Mouse (Mus musculus) spleen, postnatal 14 days (tissue): ENCODE measurements around the gene Ttc30a2.
A peak's percentile ranks its signal among the peaks of the same experiment; 100 is the strongest.
"Not testable (repeated sequence)": the region's sequence is repeated elsewhere in the genome, so short reads cannot be mapped to it uniquely, and the experiment has no call there.

Experiments used
- DNase-seq, 2 experiments: peaks; one replicate each; pipeline ENCODE4 v3.0.0; 2021 to 2022; ENCODE audit warnings: low spot score in 2 of 2

The Ttc30a2 gene

GRCm38 (mm10) chr2:75981440-75982081 lies 3.6 kb upstream of the Ttc30a2 start, which contains the start of gene Ttc30a1:
TSS of gene Ttc30a1 (minus strand) at chr2:75981967.
- peak; percentile 15 to 40 for DNase-seq

DNA sequence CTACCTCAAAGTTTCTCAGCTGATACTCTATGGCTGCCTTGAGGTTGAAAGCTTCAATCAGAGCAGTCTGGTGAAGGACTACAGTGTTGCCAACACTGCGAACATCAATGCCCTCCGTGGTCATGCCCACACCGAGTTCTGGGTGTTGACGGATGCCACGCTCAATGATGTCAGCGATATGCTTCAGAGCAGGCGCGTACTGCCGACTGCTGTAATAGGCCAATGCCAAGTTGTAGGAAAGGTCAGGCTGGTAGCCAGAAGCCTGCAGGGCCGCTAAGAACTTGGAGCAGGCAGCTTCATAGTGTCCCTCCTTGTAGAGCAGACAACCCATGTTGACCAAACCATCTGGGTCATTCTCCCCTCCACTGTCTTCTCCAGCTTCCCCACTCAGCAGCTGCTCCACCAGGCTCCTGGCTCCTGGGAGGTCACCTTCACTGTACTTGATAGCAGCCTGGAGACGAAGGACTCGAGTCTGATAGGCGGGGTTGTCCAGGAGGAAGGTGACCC lies 3.0 kb upstream of the Ttc30a2 start:
- DNase-seq: not testable (repeated sequence)

DNA sequence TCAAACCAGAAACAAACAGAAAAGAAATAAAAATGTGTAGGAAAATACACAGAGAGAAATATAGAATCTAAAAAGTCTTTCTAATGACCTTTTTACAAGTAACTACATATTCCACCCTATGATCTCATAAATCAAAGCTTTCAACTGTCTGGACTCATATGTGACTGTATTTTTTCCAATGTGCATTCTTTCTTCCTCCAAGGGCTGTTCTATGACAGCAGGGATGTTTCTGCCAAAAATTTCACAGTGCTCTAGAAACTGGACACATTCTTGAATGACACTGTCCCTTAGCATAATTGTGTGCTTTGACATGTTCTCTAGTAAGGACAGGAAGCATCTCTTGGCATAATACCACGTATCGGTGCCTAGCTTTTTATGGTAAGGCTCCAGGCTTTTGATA lies 1.9 kb downstream of the Ttc30a2 start:
- DNase-seq: not testable (repeated sequence)

- DNase-seq: no peak
Measured at GRCm38 (mm10) chr2:75974131-75974530, 3.8 kb downstream of the Ttc30a2 start.

DNA sequence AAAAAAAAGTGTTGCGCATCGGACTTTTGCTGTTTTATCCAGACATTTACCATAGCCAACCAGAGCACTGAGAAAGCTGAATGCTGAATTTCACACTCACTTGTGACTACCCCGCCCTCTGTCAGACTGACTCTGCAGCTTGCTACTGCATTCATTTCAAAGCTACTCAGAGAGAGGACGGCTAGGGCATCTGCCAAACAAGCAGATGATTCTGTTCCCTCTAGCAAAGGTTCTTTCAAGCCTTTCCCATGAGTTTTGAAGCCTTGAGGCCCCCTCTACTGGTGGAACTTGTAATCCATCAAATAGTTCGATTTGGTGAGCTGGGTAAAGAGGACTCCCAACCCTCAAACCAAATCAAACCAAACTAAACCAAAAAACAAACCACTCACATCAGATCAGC lies 13.0 kb downstream of the Ttc30a2 start:
- peak in 1 of 2 experiments; percentile 24 for DNase-seq

- peak in 1 of 2 experiments; percentile 13 for DNase-seq
Measured at GRCm38 (mm10) chr2:75964512-75964911, 13.5 kb downstream of the Ttc30a2 start.

DNA sequence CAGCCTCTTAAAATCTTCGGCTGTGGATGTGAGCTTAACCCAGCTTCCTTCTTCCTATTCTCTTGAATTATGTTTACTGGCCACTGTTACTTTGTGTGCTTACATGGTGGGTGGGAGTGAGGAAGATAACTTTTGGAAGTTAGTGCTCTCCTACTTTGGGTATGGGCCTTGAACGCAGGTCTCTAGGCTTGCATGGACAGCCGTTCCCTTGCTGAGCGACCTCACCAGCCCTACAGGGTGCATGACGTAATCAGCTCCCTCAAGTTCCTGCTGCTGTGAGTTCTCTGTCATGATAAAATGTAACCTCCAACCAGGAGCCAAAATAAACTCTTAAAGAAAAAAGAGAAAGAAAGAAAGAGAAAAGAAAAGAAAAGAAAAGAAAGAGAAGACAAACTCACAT lies 13.9 kb downstream of the Ttc30a2 start:
- DNase-seq: no peak

DNA sequence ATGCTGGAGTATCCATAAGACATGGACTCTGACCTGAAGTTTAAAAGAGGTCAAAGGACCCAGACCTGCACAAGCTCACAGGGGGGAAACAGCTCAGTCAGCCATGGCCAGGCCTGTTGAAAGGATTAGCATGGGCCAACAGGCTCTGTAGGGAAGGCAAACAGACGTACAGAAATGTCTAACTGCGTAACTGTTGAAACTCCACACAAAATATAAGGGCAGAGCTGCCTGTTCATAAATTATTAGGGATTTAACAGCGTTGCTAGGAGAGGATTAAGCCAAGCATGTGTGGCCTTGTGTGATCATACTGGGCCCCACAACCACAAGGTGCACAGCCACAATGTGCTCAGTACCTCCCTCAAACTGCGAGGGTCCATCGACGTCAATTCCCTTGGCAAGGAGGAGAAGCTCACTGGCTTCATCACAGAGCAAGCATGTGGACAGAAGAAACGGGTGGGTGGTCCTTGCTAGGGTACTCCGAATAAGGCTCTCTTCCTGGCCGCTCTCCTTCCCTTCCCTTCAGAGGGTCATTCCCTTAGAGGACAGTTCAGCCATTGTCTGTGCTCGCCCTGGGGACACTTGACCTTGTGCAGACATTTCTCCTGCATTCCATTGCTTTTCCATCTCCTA lies 14.6 kb downstream of the Ttc30a2 start:
- DNase-seq: no peak

GRCm38 (mm10) chr2:75960366-75961330 lies 17.3 kb downstream of the Ttc30a2 start:
- no peak for DNase-seq

GRCm38 (mm10) chr2:75959850-75960365 lies 18.1 kb downstream of the Ttc30a2 start:
- DNase-seq: no peak

GRCm38 (mm10) chr2:75959183-75959849 lies 18.7 kb downstream of the Ttc30a2 start:
- DNase-seq: no peak

DNA sequence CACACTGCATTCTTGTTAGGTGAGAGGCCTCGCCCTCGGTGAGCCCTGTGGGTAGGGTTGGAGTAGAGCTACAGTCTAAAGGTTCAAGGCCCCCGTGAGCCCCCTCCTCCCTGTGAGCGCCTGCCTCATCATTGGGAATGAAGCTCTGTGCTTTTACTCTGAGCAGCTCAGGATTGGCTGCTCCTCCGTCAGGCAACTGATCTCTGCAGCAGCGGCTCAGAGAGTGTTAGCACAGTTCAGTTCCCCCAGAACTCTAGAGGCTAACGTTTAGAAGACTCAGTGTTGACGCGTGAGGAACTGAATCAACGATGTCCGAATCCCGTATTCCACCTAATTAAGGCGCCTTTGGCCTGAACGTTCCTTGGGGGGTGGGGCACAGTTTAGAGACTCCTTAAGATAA lies 22.3 kb downstream of the Ttc30a2 start:
- no peak for DNase-seq

- no peak for DNase-seq
Measured at GRCm38 (mm10) chr2:75953320-75953719, 24.6 kb downstream of the Ttc30a2 start.

- DNase-seq: no peak
Measured at GRCm38 (mm10) chr2:75950685-75951084, 27.3 kb downstream of the Ttc30a2 start.

DNA sequence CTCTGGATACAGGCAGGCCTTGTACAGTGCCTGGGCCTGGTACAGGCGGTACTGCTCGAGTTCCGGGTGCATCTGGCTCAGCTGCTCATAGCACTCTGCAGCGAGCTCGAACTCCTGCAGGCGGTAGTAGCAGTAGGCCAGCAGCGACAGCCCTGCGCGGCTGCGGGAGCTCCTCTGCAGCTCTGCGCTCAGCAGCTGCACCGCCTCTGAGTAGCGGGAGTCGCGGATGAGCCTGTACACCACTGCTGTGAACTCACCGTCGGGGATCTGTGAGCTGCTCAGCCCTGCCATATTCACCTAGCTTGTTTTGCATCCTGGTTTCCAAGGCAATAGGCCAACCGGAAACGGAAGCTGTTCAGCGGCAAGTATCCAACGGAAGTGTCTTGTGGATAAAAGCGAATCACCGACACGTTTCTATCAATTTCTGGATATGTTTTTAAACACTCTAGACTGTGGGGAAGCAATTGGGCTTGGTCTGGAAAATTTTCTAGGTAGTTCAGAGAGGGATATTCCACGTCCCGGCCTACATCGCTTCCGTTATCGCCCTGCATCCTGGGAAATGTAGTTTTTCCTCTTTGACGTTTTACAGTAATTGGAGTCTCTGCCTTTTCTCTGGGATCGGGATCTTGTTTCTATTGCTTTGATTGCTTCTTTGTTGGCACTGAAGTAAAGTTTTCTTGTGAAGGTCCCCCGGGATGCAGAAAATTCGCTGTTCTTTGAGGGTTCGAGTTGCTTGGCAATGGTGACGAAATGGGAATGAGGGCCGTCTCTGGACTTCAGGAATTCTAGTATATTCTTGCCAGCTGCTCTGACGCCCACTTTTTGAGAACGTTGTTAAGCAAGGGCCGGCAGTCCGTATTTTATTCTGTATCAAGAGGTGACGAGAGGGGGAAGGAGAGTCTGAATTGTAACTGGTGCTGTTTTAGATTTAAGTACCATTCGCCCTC lies 39.6 kb downstream of the Ttc30a2 start, which contains the start of gene Ttc30b:
Gene Ttc30b (minus strand): TSS at position 469 of the 947 bp plus-strand sequence.
- peak in 1 of 2 experiments; percentile 51 for DNase-seq

GRCm38 (mm10) chr2:75937520-75938116 lies 40.4 kb downstream of the Ttc30a2 start:
- DNase-seq: not testable (repeated sequence)

- not testable (repeated sequence) for DNase-seq
Measured at GRCm38 (mm10) chr2:75936685-75937084, 41.3 kb downstream of the Ttc30a2 start.

DNA sequence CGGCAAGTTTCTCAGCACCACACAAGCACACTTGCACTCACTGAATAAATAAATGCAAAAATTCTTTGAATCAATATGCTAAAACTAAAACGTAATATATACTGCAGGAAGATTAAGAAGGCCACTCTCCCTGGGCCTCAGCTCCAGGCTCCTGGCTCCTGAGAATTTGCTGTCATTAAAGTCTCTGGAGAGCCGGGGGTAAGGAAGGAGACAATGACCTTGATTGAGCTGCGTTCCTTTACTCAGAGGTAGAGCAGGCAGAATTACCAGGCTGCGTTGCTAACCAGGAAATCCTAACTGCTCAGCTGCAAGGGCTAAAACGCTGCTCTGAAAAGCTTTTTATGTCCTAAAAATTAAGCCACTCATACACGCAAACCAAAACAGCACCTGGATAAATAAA lies 44.4 kb downstream of the Ttc30a2 start:
- no peak for DNase-seq

DNA sequence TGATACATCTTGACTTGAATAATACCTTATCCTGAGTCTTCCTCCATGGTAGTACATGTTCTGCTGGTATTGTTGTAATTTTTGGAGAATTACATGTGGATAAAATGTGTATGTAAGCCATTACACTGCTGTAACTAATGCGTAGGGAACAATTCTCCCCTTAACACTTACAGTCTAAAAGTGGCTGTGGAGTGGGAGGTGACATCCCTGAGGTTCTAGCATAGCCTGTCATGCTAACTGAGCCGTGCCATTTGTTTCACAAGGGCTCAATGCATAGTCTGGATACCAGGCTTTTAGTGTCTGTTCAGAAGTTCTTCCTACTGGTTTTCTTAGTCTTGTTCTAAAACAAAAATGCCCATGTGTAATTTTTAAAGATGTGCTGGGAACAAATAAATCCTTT lies 47.0 kb downstream of the Ttc30a2 start:
- DNase-seq: no peak
